Mouse (Mus musculus): ENCODE results near the gene Twistnb.

Twistnb gene

GRCm38 (mm10) chr12:33429387-33430160 is at the start of gene Twistnb:
Twistnb (plus strand) TSS chr12:33429635.
- peak; percentile 70; the same call in 1 of the 2 replicates for TF ChIP-seq GATA4 (IDR thresholded peaks at IDR 0.05; ENCODE audit: insufficient replicate concordance, low read length)

DNA sequence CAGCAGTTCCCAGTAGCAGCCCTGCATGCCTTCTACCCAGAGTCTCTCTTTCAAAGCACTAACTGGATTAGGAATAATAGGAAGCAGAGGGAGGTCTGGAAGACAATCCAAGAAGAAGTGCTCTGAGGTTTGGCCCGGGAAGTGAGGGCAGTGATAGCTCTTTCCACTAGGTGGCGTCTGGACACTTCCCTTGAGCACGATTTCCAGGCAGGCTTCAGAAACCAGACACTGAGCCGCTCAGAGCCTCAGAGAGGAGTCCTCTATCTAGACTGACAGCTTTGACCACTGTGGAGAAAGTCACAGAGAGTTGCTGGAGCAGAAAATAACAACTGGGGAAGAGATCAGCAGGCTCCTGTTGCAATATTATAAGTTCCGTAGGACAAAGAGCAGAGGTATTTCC is 40.6 kb upstream of the Twistnb start:
- no peak for TF ChIP-seq GATA4 (IDR thresholded peaks at IDR 0.05; ENCODE audit: insufficient replicate concordance, low read length)

- no peak for TF ChIP-seq GATA4 (IDR thresholded peaks at IDR 0.05; ENCODE audit: insufficient replicate concordance, low read length)
Observed at GRCm38 (mm10) chr12:33390844-33391560, 38.4 kb upstream of the Twistnb start.

DNA sequence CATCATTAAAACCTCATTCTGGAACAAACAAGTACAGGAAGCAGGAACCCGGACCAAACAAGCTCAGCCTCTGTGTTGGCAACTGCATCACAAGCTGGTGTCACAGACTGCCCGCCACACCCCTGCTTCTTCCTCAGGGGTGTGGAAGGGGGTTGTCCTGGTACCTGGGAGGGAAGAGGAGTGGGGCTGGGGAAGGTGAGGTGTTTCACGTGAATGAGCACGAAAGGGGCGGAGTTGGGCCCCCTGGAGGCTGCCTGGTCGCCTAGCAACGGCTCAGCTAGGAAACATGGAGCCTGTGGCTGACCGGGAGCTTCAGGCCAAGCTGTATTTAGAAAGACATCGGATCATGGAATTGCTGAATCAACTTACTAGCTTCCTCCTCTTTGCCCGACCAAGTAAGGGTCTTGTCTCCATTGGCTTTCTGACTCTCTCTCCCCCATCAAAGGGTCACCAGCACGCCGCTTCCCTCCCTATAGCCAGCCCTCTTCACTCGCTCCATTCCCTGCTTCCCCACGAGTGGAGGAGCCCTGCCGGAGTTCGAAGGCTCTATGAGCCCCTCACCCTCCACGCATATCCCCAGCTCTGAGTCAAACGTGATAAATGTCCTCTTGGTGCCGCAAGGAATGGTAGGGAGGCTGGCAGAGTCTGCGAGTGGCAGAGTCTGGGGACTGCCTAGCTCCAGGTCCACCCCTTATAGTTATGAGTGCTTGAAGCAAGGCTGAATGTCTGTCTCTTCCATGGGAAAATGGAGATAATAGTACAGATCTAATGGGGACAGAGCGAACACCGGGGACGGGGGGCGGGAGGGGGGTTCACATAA is 34.4 kb upstream of the Twistnb start, which contains the start of gene Efcab10:
Gene Efcab10 (plus strand): TSS at position 51 of the 820 bp plus-strand sequence.
- no peak for TF ChIP-seq GATA4 (IDR thresholded peaks at IDR 0.05; ENCODE audit: insufficient replicate concordance, low read length)

GRCm38 (mm10) chr12:33403265-33403693 is 26.2 kb upstream of the Twistnb start:
- TF ChIP-seq GATA4 (IDR thresholded peaks at IDR 0.05; ENCODE audit: insufficient replicate concordance, low read length), result no peak

DNA sequence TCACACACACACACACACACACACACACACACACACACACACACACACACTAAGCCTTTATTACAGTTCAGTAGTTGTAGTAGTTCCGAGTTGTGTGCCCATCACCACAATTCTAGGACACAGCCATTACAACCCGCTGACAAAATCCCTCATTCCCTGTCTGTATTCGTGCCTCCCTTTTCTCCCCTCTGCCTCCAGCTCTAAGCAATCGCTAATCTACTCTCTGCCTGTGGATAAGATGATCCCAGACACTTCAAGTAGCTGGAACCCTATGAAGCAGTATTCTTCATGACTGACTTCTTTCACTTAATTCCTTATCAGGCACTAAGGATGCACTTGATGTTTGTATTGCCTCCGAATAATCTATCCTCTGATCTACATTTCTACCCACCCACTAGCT is 24.4 kb upstream of the Twistnb start:
- no peak for TF ChIP-seq GATA4 (IDR thresholded peaks at IDR 0.05; ENCODE audit: insufficient replicate concordance, low read length)

GRCm38 (mm10) chr12:33405398-33406026 is 23.9 kb upstream of the Twistnb start:
- TF ChIP-seq GATA4 (IDR thresholded peaks at IDR 0.05; ENCODE audit: insufficient replicate concordance, low read length), result no peak

DNA sequence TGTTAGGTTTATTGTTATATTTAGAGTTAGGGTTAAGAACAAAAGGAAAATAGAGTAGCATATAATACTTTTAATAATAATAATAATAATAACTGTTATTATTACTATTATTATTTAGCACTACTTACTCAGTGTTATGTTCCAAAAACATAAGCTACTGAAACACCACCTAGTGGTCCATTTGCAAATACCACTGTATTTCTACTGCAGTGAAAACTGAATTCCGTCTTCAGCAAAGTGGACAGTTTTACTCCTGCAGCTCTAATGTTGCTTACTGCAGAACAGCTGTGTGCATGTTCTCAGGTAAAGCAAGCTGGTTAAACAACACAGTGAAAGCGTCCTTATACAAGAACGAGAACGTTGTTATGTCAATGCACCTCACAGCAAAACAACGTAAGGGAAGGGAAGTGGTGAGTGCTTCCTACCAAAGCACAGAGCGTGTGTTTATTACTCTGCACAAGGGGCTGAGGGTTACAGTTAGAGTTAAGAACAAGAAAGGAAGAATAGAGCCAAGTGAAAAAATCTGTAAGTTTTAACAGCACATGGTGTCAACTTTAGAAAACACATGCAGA is 17.8 kb upstream of the Twistnb start:
- TF ChIP-seq GATA4 (IDR thresholded peaks at IDR 0.05; ENCODE audit: insufficient replicate concordance, low read length), result no peak

DNA sequence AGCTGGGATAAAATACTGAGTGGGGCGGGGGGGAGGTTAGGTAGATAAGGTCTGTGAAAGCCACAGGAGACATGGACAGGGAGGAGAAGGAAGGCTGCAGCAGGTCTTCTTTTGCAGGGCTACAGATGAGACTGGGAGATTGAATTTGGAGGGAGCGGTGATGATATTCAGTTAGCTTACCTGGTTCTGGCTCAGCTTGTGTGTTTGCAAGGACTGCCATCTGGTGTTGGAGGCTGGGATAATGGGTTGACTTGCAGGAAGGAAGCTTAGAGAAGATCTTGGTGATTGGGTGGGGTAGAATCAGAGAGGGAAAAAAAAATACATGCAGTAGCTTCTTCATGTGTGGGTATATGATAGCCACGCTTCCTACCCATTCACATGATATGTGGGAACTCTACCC is 5.1 kb upstream of the Twistnb start:
- TF ChIP-seq GATA4 (IDR thresholded peaks at IDR 0.05; ENCODE audit: insufficient replicate concordance, low read length), result no peak

- TF ChIP-seq GATA4 (IDR thresholded peaks at IDR 0.05; ENCODE audit: insufficient replicate concordance, low read length), result no peak
Observed at GRCm38 (mm10) chr12:33427293-33427692, 2.1 kb upstream of the Twistnb start.

- no peak for TF ChIP-seq GATA4 (IDR thresholded peaks at IDR 0.05; ENCODE audit: insufficient replicate concordance, low read length)
Observed at GRCm38 (mm10) chr12:33427726-33428125, 1.7 kb upstream of the Twistnb start.

DNA sequence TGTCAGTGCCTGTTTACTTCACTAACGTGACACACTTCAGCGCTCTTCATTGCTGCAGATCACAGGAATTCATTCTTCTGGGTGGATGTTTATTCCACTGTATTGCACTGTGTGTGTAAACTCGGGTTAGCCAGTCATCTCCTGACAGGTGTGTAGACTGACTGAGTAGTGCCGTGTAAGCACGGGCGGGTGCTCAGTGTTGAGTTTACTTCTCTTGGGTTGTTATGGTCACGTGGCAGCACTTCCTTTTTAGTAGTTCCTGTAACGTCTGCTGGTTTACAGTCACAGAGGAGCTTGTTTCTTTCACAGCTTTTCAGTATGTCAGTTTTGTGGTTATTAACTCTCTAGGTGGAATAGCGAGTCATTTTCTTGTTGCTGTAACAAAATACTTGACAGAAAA is 4.4 kb downstream of the Twistnb start:
- TF ChIP-seq GATA4 (IDR thresholded peaks at IDR 0.05; ENCODE audit: insufficient replicate concordance, low read length), result no peak

DNA sequence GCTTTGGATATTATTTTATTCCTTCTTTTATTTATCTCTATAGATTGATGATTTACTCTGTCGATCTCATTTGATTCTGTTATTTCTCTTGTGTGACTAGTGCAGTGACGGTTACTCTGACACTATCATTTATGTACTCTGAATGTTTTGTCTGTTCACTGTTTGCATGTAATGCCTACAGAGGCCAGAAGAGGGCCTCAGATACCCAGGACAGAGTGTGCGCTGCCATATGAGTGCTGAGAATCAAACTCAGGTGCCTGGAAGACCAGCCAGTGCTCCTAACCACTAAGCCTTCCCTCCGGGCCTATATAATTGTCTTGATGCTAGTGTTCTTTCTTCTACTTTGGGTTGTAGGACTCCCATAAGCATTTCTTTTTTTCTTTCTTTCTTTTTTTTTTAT is 5.3 kb downstream of the Twistnb start:
- TF ChIP-seq GATA4 (IDR thresholded peaks at IDR 0.05; ENCODE audit: insufficient replicate concordance, low read length), result no peak

- no peak for TF ChIP-seq GATA4 (IDR thresholded peaks at IDR 0.05; ENCODE audit: insufficient replicate concordance, low read length)
Observed at GRCm38 (mm10) chr12:33455418-33455817, 26.0 kb downstream of the Twistnb start.

GRCm38 (mm10) chr12:33456242-33456641 is 26.8 kb downstream of the Twistnb start:
- no peak for TF ChIP-seq GATA4 (IDR thresholded peaks at IDR 0.05; ENCODE audit: insufficient replicate concordance, low read length)
